Mouse (Mus musculus) MEL (cell line): ENCODE measurements around the gene Ncln.

ENCODE experiments used
- BHLHE40 ChIP-seq: IDR thresholded peaks from 2 replicates; pipeline ENCODE4 v1.6.1; 2012; ENCODE audit warnings: low read depth, mild to moderate bottlenecking, inconsistent platforms, low read length, improper control_type of control experiment, borderline replicate concordance
- CHD2 ChIP-seq: IDR thresholded peaks from 2 replicates; pipeline ENCODE4 v1.6.1; 2011; ENCODE audit warnings: low read length, improper control_type of control experiment
- CTCF ChIP-seq, 3 experiments: IDR thresholded peaks in 2 of 3; conservative IDR thresholded peaks in 1 of 3; 2 replicates each; pipeline ENCODE4 v1.5.1; 2011 to 2012; ENCODE audit warnings: low read length in 3 of 3, low read depth in 2 of 3, mild to moderate bottlenecking in 2 of 3, improper control_type of control experiment in 1 of 3, inconsistent platforms in 1 of 3, mixed read lengths in 1 of 3, moderate library complexity in 1 of 3; ENCODE audit not compliant: control insufficient read depth in 1 of 3, insufficient read depth in 1 of 3, poor library complexity in 1 of 3, severe bottlenecking in 1 of 3
- GATA1 ChIP-seq: IDR thresholded peaks from 2 replicates; pipeline ENCODE4 v1.6.1; 2011; ENCODE audit warnings: low read depth, low read length, improper control_type of control experiment
- HCFC1 ChIP-seq: IDR thresholded peaks from 2 replicates; pipeline ENCODE4 v1.6.1; 2012; ENCODE audit warnings: low read depth, mild to moderate bottlenecking, inconsistent platforms, low read length, improper control_type of control experiment, moderate library complexity
- JUND ChIP-seq: IDR thresholded peaks from 2 replicates; pipeline ENCODE4 v1.6.1; 2011; ENCODE audit warnings: low read depth, mild to moderate bottlenecking, improper control_type of control experiment, low read length
- POLR2A ChIP-seq, 2 experiments: IDR thresholded peaks; 2 replicates each; pipeline ENCODE4 v1.6.1; 2011 to 2012; ENCODE audit warnings: low read length in 2 of 2, mild to moderate bottlenecking in 2 of 2, control low read depth in 1 of 2, improper control_type of control experiment in 1 of 2, low read depth in 1 of 2, moderate library complexity in 1 of 2; ENCODE audit not compliant: control insufficient read depth in 1 of 2, insufficient read depth in 1 of 2, poor library complexity in 1 of 2
- POLR2AphosphoS2 ChIP-seq: IDR thresholded peaks from 2 replicates; pipeline ENCODE4 v1.6.1; 2011; ENCODE audit warnings: low read length, improper control_type of control experiment
- POLR2AphosphoS5 ChIP-seq: IDR thresholded peaks from 2 replicates; pipeline ENCODE4 v1.6.1; 2012; ENCODE audit warnings: low read depth, borderline replicate concordance, mild to moderate bottlenecking, inconsistent platforms, low read length, moderate library complexity, mixed read lengths
- RAD21 ChIP-seq: IDR thresholded peaks from 2 replicates; pipeline ENCODE4 v1.6.1; 2011; ENCODE audit warnings: mild to moderate bottlenecking, low read depth, low read length, improper control_type of control experiment
- ZNF384 ChIP-seq: IDR thresholded peaks from 2 replicates; pipeline ENCODE4 v1.6.1; 2012; ENCODE audit warnings: low read depth, mild to moderate bottlenecking, inconsistent platforms, low read length, improper control_type of control experiment

GRCm38 (mm10) chr10:81518546-81518945, 22.4 kb upstream of the Ncln start:
- TF ChIP-seq ZNF384, result no peak
- TF ChIP-seq POLR2AphosphoS5, result no peak
- no peak for TF ChIP-seq HCFC1
- no peak for TF ChIP-seq JUND
- TF ChIP-seq RAD21, result no peak
- no peak for TF ChIP-seq GATA1
- TF ChIP-seq CTCF (IDR thresholded peaks at IDR 0.05 in 2 of 3, conservative IDR thresholded peaks at IDR 0.05 in 1 of 3; ENCODE audit: control insufficient read depth in 1 of 3, insufficient read depth in 1 of 3, low read depth in 2 of 3, low read length in 3 of 3, poor library complexity in 1 of 3, severe bottlenecking in 1 of 3), result peak; percentile 51 to 59 (median 53)
- TF ChIP-seq POLR2A (IDR thresholded peaks at IDR 0.05; ENCODE audit: control insufficient read depth in 1 of 2, insufficient read depth in 1 of 2, low read depth in 1 of 2, low read length in 2 of 2, poor library complexity in 1 of 2), result no peak
- no peak for TF ChIP-seq POLR2AphosphoS2
- no peak for TF ChIP-seq BHLHE40
- TF ChIP-seq CHD2, result no peak
